Mouse (Mus musculus): ENCODE data around the gene Ddah2. TPM values are rescaled to one million over a fixed set of nuclear protein-coding genes. Genes with fewer than 3 reads are reported as not detected.
A peak's percentile ranks its signal among the peaks of the same experiment; 100 is the strongest.

Gene Ddah2
- polyA plus RNA-seq, 1 experiment from 2014 or later, result 227 TPM

GRCm38 (mm10) chr17:35088151-35088550 is 29.3 kb downstream of the Ddah2 start:
- ATAC-seq (replicated peaks; ENCODE audit: low FRiP score, low read depth) (no peak), DNase-seq (ENCODE audit: low spot score) (no peak)
- H3K27me3 ChIP-seq (ENCODE audit: insufficient read depth, low read length), result no peaks in the 10 kb centered on the region
- H3K36me3 ChIP-seq (ENCODE audit: insufficient read depth, low read length), result peaks cover 8% of the 10 kb centered on the region; the same call in 1 of the 2 replicates
- WGBS, result 48% methylated on average over 2 of the region's 2 CpGs
- peaks cover 7% of the 10 kb centered on the region; the same call in 1 of the 2 replicates for H3K4me1 ChIP-seq (replicated peaks; ENCODE audit: insufficient read depth, low read length)
- TF ChIP-seq CTCF (IDR thresholded peaks at IDR 0.05; ENCODE audit: low read depth), result peak; percentile 60
- H3K9me3 ChIP-seq (replicated peaks; ENCODE audit: low read length), result no peaks in the 10 kb centered on the region
- no peak overlapping the region for H3K4me2 ChIP-seq (ENCODE audit: low read length)
- no peak overlapping the region for H3K4me3 ChIP-seq (replicated peaks; ENCODE audit: low read depth, low read length)
- no peak overlapping the region for H3K27ac ChIP-seq
- H3K9ac ChIP-seq (ENCODE audit: low read depth, low read length), result no peak overlapping the region

DNA sequence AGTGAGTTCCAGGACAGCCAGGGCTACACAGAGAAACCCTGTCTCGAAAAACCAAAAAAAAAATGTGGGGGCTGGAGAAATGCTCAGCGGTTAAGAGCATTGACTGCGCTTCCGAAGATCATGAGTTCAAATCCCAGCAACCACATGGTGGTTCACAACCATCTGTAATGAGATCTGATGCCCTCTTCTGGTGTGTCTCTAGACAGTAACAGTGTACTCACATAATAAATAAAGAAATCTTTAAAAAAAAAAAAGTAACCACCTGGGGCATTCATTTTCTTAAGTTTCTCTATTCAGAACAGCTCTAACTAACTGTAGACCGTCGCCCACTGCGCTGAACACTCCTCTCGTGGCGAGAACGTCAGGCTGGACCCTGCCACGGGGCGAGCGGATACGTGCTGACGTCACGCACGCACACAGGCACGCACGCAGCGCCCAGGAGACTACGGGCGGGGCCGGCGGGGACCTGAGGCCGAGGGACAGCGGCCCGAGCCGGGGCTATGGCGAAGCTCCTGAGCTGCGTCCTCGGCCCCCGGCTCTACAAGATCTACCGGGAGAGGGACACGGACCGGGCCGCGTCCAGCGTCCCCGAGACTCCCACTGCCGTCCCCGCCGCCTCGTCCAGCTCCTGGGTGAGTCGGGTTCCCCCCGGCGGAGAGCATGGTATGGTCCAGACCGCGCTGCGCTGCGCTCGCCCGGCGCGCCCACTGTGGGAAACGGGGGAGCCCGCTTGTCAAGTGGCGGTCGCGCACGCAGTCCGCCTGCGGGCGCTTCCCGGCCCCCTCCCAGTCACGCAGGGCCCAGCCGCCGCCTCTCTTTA is 30.2 kb downstream of the Ddah2 start, which contains the start of gene Abhd16a:
Gene Abhd16a (plus strand): TSS at position 439 of the 820 bp plus-strand sequence.
- 0 out of 2 replicates have a peak, but pooled peaks have one; percentile 32 for TF ChIP-seq CTCF (IDR thresholded peaks at IDR 0.05; ENCODE audit: low read depth)
- Histone ChIP-seq H3K4me3 (replicated peaks; ENCODE audit: low read depth, low read length) (peak within 1 kb of the TSS; percentile 62), H3K27me3 (ENCODE audit: insufficient read depth, low read length) (no peaks in the 10 kb centered on the region), H3K4me1 (replicated peaks; ENCODE audit: insufficient read depth, low read length) (peaks cover 7% of the 10 kb centered on the region; the same call in 1 of the 2 replicates), H3K9me3 (replicated peaks; ENCODE audit: low read length) (no peaks in the 10 kb centered on the region), H3K4me2 (ENCODE audit: low read length) (peak within 1 kb of the TSS; percentile 62), H3K9ac (ENCODE audit: low read depth, low read length) (peak within 1 kb of the TSS; percentile 93), H3K27ac (peak within 1 kb of the TSS; percentile 97), H3K36me3 (ENCODE audit: insufficient read depth, low read length) (peaks cover 13% of the 10 kb centered on the region; the same call in 1 of the 2 replicates)
- ATAC-seq (replicated peaks; ENCODE audit: low FRiP score, low read depth), result peak; percentile 94
- DNase-seq (ENCODE audit: low spot score), result peak; percentile 96
- WGBS, result 4% methylated on average over 49 of the region's 67 CpGs

DNA sequence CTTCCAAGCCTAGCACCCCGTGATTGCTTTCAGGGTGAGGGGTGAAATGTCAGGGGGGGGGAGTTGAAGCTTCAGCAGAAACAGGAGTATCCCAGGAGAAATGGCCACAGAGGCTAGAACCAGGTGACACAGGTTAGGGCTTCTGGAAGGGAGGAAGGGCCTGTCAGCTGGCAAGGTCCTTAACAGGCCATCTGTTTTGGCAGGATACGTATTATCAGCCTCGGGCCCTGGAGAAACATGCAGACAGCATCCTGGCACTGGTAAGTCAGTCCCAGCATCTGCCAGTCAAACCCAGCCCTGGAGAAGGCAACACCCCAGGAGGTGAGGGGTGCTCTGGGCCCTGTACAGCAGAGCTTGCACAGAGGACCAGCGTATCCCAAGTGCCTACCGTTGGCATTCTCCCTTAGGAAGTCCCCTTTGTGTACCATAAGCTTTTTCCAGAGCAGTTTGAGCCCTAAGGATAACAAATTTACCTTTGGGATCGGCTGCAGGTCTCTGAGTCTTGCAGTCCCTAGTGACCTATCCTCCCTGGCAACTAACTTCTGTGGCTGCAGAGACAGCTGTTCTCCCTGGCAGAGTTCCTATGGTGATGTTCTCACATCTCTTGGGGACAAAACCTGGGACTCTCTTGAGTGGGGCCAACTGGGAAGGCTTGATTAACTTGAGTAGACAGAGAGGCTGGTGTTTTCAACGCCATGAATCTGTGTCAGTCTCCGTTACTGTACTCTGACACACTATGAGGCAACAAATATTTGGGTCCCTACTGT is 31.5 kb downstream of the Ddah2 start:
- peak overlapping the region; percentile 97; the same call in 1 of the 2 replicates for H3K27ac ChIP-seq
- 65% methylated on average over 8 of the region's 8 CpGs for WGBS

DNA sequence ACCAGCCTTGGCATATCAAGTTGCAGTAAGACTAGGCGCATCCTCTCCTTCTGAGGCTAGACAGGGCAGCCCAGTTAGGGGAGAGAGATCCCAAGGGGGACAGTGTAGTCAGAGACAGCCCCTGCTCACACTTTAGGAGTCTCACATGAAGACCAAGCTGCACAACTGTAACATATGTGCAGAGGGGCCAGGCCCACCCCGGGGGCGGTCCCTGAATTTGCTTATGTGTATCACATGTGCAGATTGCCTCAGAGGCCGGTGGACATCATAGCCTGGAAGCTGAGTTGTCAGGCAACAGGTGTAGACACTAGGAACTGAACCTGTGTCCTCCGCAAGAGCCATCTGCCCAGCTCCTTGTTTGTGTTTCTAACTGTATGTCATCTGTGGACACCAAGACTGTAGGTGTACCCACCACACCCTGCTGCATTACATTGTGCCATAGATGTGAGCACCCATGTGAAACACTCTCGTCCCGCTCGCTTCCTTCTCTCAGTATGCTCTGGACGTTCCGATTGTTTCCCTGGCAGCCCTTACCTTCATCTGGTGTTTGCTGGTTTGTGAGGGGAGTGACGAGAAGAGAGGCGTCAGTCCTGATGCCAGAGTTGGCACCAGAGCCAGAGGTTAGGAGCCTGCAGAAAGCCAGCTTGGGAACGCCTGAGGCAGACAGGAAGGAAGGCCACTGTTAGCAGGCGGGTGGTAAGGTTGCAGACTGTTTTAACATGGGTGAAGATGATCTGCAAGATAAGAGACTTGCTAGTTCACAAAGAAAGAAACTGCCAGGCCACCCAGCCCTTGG is 33.8 kb downstream of the Ddah2 start:
- H3K36me3 ChIP-seq (ENCODE audit: insufficient read depth, low read length), result peaks cover 29% of the 10 kb centered on the region; the same call in 1 of the 2 replicates
- no peak overlapping the region for H3K4me3 ChIP-seq (replicated peaks; ENCODE audit: low read depth, low read length)
- H3K4me2 ChIP-seq (ENCODE audit: low read length), result no peak overlapping the region
- 80% methylated on average over 14 of the region's 14 CpGs for WGBS
- no peak for ATAC-seq (replicated peaks; ENCODE audit: low FRiP score, low read depth)
- H3K27me3 ChIP-seq (ENCODE audit: insufficient read depth, low read length), result no peaks in the 10 kb centered on the region
- no peak overlapping the region for H3K27ac ChIP-seq
- TF ChIP-seq CTCF (IDR thresholded peaks at IDR 0.05; ENCODE audit: low read depth), result no peak
- no peaks in the 10 kb centered on the region for H3K9me3 ChIP-seq (replicated peaks; ENCODE audit: low read length)
- peak; percentile 41 for DNase-seq (ENCODE audit: low spot score)
- H3K4me1 ChIP-seq (replicated peaks; ENCODE audit: insufficient read depth, low read length), result peaks cover 7% of the 10 kb centered on the region; the same call in 1 of the 2 replicates
- H3K9ac ChIP-seq (ENCODE audit: low read depth, low read length), result no peak overlapping the region

More for the DNA sequence above, 31.5 kb downstream of the Ddah2 start:
- peak overlapping the region; percentile 62 for H3K4me2 ChIP-seq (ENCODE audit: low read length)
- ATAC-seq (replicated peaks; ENCODE audit: low FRiP score, low read depth), result no peak
- no peaks in the 10 kb centered on the region for H3K9me3 ChIP-seq (replicated peaks; ENCODE audit: low read length)
- no peak for DNase-seq (ENCODE audit: low spot score)
- H3K4me3 ChIP-seq (replicated peaks; ENCODE audit: low read depth, low read length), result peak overlapping the region; percentile 62
- H3K27me3 ChIP-seq (ENCODE audit: insufficient read depth, low read length), result no peaks in the 10 kb centered on the region
- peak overlapping the region; percentile 93 for H3K9ac ChIP-seq (ENCODE audit: low read depth, low read length)
- no peak for TF ChIP-seq CTCF (IDR thresholded peaks at IDR 0.05; ENCODE audit: low read depth)
- H3K4me1 ChIP-seq (replicated peaks; ENCODE audit: insufficient read depth, low read length), result peaks cover 7% of the 10 kb centered on the region; the same call in 1 of the 2 replicates
- H3K36me3 ChIP-seq (ENCODE audit: insufficient read depth, low read length), result peaks cover 20% of the 10 kb centered on the region; the same call in 1 of the 2 replicates

DNA sequence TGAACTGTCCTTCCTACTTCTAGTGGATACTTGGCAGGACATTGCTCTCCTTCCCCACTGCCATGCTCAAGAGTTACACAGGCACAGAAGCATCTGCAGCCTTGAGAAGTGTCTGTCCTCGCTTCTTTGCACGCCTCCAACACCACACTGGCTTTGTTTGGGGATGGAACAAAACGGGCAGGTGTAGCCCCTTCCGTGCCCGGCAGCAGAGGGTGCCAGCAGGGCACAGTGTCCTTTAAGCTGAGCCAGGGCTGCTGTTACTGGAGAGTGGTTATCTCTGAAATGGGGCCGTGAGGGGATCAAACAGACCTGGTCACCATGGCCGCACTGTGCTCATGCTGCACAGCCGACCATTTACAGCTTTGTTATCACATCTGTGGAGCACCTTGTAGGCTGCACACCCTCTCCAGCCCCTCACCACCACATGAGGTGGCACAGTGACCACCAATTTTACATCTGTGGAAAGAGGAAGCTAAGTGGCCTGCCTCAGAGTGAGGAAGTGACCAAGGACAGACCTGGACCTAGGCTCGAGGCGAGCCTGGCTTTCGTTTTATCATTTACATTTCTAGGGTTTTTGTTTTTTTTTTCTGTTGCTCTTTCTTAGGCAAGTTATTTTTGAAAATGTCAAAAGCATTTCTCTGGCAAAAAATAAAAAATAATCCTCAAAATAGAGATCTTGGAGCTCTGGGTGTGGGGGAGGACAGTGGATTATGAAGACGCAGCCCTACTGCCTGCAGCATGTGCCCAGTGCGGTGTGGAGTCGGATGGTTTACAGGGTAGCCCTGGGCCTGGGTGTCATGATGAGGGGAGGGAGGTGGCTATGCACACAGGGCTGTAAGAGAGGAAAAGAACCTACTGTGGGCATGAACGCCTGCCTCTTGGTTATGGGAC is 35.9 kb downstream of the Ddah2 start:
- H3K36me3 ChIP-seq (ENCODE audit: insufficient read depth, low read length), result peaks cover 48% of the 10 kb centered on the region
- no peaks in the 10 kb centered on the region for H3K9me3 ChIP-seq (replicated peaks; ENCODE audit: low read length)
- no peak overlapping the region for H3K27ac ChIP-seq
- no peak for TF ChIP-seq CTCF (IDR thresholded peaks at IDR 0.05; ENCODE audit: low read depth)
- no peak for DNase-seq (ENCODE audit: low spot score)
- no peak overlapping the region for H3K9ac ChIP-seq (ENCODE audit: low read depth, low read length)
- 88% methylated on average over 15 of the region's 15 CpGs for WGBS
- no peaks in the 10 kb centered on the region for H3K27me3 ChIP-seq (ENCODE audit: insufficient read depth, low read length)
- H3K4me3 ChIP-seq (replicated peaks; ENCODE audit: low read depth, low read length), result no peak overlapping the region
- no peak overlapping the region for H3K4me2 ChIP-seq (ENCODE audit: low read length)
- no peak for ATAC-seq (replicated peaks; ENCODE audit: low FRiP score, low read depth)
- peaks cover 7% of the 10 kb centered on the region; the same call in 1 of the 2 replicates for H3K4me1 ChIP-seq (replicated peaks; ENCODE audit: insufficient read depth, low read length)

All from kidney, postnatal 0 days (tissue).